Mouse (Mus musculus) E14TG2a.4 (cell line): ENCODE data around the gene Il10ra.

Experiments
- H3K27me3 ChIP-seq: 2 replicates; pipeline ENCODE4 v1.6.1; 2014; ENCODE audit warnings: low read length, control low read depth; ENCODE audit not compliant: insufficient read depth
- H3K36me3 ChIP-seq: 2 replicates; pipeline ENCODE4 v1.6.1; 2014; ENCODE audit warnings: low read length, control low read depth; ENCODE audit not compliant: insufficient read depth
- H3K4me1 ChIP-seq: replicated peaks from 2 replicates; pipeline ENCODE4 v1.6.1; 2014; ENCODE audit warnings: low read depth, low read length, control low read depth
- H3K4me3 ChIP-seq: replicated peaks from 2 replicates; pipeline ENCODE4 v1.5.1; 2014; ENCODE audit warnings: mild to moderate bottlenecking, low read length
- H3K9me3 ChIP-seq: 2 replicates; pipeline ENCODE4 v1.6.1; 2014; ENCODE audit warnings: low read length, control low read depth
- CTCF ChIP-seq: conservative IDR thresholded peaks from 2 replicates; pipeline ENCODE4 v1.5.1; 2014; ENCODE audit warnings: low read length
- NANOG ChIP-seq: IDR thresholded peaks from 2 replicates; pipeline ENCODE4 v1.6.1; 2014; ENCODE audit warnings: borderline replicate concordance, low read length, mixed read lengths
- POU5F1 ChIP-seq: IDR thresholded peaks from 2 replicates; pipeline ENCODE4 v1.6.1; 2014; ENCODE audit warnings: low read length, borderline replicate concordance

Gene Il10ra

GRCm38 (mm10) chr9:45205143-45205542 lies 63.8 kb downstream of the Il10ra start:
- peaks cover 7% of the 10 kb centered on the region; the same call in 1 of the 2 replicates for H3K4me1 ChIP-seq
- TF ChIP-seq CTCF (no peak), NANOG (no peak), POU5F1 (no peak)
- no peak overlapping the region for H3K4me3 ChIP-seq
- H3K9me3 ChIP-seq, result no peaks in the 10 kb centered on the region
- H3K36me3 ChIP-seq, result no peaks in the 10 kb centered on the region
- H3K27me3 ChIP-seq, result peaks cover 8% of the 10 kb centered on the region; the same call in 1 of the 2 replicates
